Mouse (Mus musculus): ENCODE data around the gene Arhgef5. TPM values are rescaled to one million over a fixed set of nuclear protein-coding genes. Genes with fewer than 3 reads are reported as not detected.
A peak's percentile ranks its signal among the peaks of the same experiment; 100 is the strongest.

The Arhgef5 gene
- total RNA-seq, 1 experiment: 10.1 TPM

GRCm38 (mm10) chr6:43309454-43309853, 44.1 kb downstream of the Arhgef5 start, which contains the start of gene Nobox:
Gene Nobox (minus strand): TSS chr6:43309554.
- H3K9ac ChIP-seq (ENCODE audit: insufficient read depth, low read depth, low read length, poor library complexity, severe bottlenecking): no peak within 1 kb of the TSS
- no peaks in the 10 kb centered on the region for H3K9me3 ChIP-seq (ENCODE audit: control insufficient read depth, insufficient read depth, low read depth, low read length)
- no peak within 1 kb of the TSS for H3K27ac ChIP-seq (ENCODE audit: insufficient read depth, low read depth, low read length, poor library complexity, severe bottlenecking)
- peak within 1 kb of the TSS; percentile 15 to 20; a peak in 1 of 4 replicates for H3K4me3 ChIP-seq (ENCODE audit: insufficient read depth in 1 of 2, low read depth in 1 of 2, low read length in 2 of 2, poor library complexity in 1 of 2, severe bottlenecking in 1 of 2)
- in situ Hi-C loops (cut with MboI; ENCODE audit: low sequenced_read_pairs in 2 of 2, unreplicated experiment in 2 of 2): no loop called here
- no peaks in the 10 kb centered on the region for H3K36me3 ChIP-seq (ENCODE audit: control insufficient read depth, insufficient read depth, low read length, poor library complexity, severe bottlenecking)
- 0 out of 4 replicates have a peak, but pooled peaks cover 0 to 3% of the 10 kb centered on the region in 2 experiments for H3K4me1 ChIP-seq (ENCODE audit: control insufficient read depth in 2 of 2, insufficient read depth in 2 of 2, low read length in 2 of 2, poor library complexity in 1 of 2)
- no peak for TF ChIP-seq ZNF384 (IDR thresholded peaks at IDR 0.05; ENCODE audit: low read depth, low read length)
- no peak for TF ChIP-seq ZC3H11A (IDR thresholded peaks at IDR 0.05; ENCODE audit: borderline replicate concordance, low read depth, low read length)
- no peak for TF ChIP-seq CHD2 (IDR thresholded peaks at IDR 0.05; ENCODE audit: low read depth, low read length)
- no peak for TF ChIP-seq MAFK (IDR thresholded peaks at IDR 0.05; ENCODE audit: insufficient read depth, low read depth, low read length)
- no peak for TF ChIP-seq HCFC1 (IDR thresholded peaks at IDR 0.05; ENCODE audit: borderline replicate concordance, insufficient read depth, low read length)
- DNase-seq (ENCODE audit: low read depth, low spot score): no peak

- H3K27ac ChIP-seq (ENCODE audit: insufficient read depth, low read depth, low read length, poor library complexity, severe bottlenecking): no peak overlapping the region
- H3K4me1 ChIP-seq (ENCODE audit: control insufficient read depth in 2 of 2, insufficient read depth in 2 of 2, low read length in 2 of 2, poor library complexity in 1 of 2): 0 out of 4 replicates have a peak, but pooled peaks cover 0 to 3% of the 10 kb centered on the region in 2 experiments
- H3K9ac ChIP-seq (ENCODE audit: insufficient read depth, low read depth, low read length, poor library complexity, severe bottlenecking): no peak overlapping the region
- in situ Hi-C loops (cut with MboI; ENCODE audit: low sequenced_read_pairs in 2 of 2, unreplicated experiment in 2 of 2): no loop called here
- H3K36me3 ChIP-seq (ENCODE audit: control insufficient read depth, insufficient read depth, low read length, poor library complexity, severe bottlenecking): no peaks in the 10 kb centered on the region
- no peaks in the 10 kb centered on the region for H3K9me3 ChIP-seq (ENCODE audit: control insufficient read depth, insufficient read depth, low read depth, low read length)
- TF ChIP-seq CHD2 (IDR thresholded peaks at IDR 0.05; ENCODE audit: low read depth, low read length): no peak
- no peak for TF ChIP-seq ZNF384 (IDR thresholded peaks at IDR 0.05; ENCODE audit: low read depth, low read length)
- TF ChIP-seq ZC3H11A (IDR thresholded peaks at IDR 0.05; ENCODE audit: borderline replicate concordance, low read depth, low read length): no peak
- no peak for TF ChIP-seq MAFK (IDR thresholded peaks at IDR 0.05; ENCODE audit: insufficient read depth, low read depth, low read length)
- no peak for DNase-seq (ENCODE audit: low read depth, low spot score)
- no peak overlapping the region for H3K4me3 ChIP-seq (ENCODE audit: insufficient read depth in 1 of 2, low read depth in 1 of 2, low read length in 2 of 2, poor library complexity in 1 of 2, severe bottlenecking in 1 of 2)
These were observed 44.7 kb downstream of the Arhgef5 start for GRCm38 (mm10) chr6:43310071-43310470.

- no peak for DNase-seq (ENCODE audit: low read depth, low spot score)
- H3K9ac ChIP-seq (ENCODE audit: insufficient read depth, low read depth, low read length, poor library complexity, severe bottlenecking): no peak overlapping the region
- in situ Hi-C loops (cut with MboI; ENCODE audit: low sequenced_read_pairs in 2 of 2, unreplicated experiment in 2 of 2): no loop called here
- H3K27ac ChIP-seq (ENCODE audit: insufficient read depth, low read depth, low read length, poor library complexity, severe bottlenecking): no peak overlapping the region
- 0 out of 4 replicates have a peak, but pooled peaks cover 0 to 3% of the 10 kb centered on the region in 2 experiments for H3K4me1 ChIP-seq (ENCODE audit: control insufficient read depth in 2 of 2, insufficient read depth in 2 of 2, low read length in 2 of 2, poor library complexity in 1 of 2)
- TF ChIP-seq HCFC1 (IDR thresholded peaks at IDR 0.05; ENCODE audit: borderline replicate concordance, insufficient read depth, low read length) (no peak), ZNF384 (IDR thresholded peaks at IDR 0.05; ENCODE audit: low read depth, low read length) (no peak), CHD2 (IDR thresholded peaks at IDR 0.05; ENCODE audit: low read depth, low read length) (no peak), MAFK (IDR thresholded peaks at IDR 0.05; ENCODE audit: insufficient read depth, low read depth, low read length) (no peak), ZC3H11A (IDR thresholded peaks at IDR 0.05; ENCODE audit: borderline replicate concordance, low read depth, low read length) (no peak)
- no peak overlapping the region for H3K4me3 ChIP-seq (ENCODE audit: insufficient read depth in 1 of 2, low read depth in 1 of 2, low read length in 2 of 2, poor library complexity in 1 of 2, severe bottlenecking in 1 of 2)
- no peaks in the 10 kb centered on the region for H3K36me3 ChIP-seq (ENCODE audit: control insufficient read depth, insufficient read depth, low read length, poor library complexity, severe bottlenecking)
- no peaks in the 10 kb centered on the region for H3K9me3 ChIP-seq (ENCODE audit: control insufficient read depth, insufficient read depth, low read depth, low read length)
These were observed 47.2 kb downstream of the Arhgef5 start for GRCm38 (mm10) chr6:43312546-43312945.

GRCm38 (mm10) chr6:43312961-43313656, 47.7 kb downstream of the Arhgef5 start:
- TF ChIP-seq HCFC1 (IDR thresholded peaks at IDR 0.05; ENCODE audit: borderline replicate concordance, insufficient read depth, low read length) (no peak), ZC3H11A (IDR thresholded peaks at IDR 0.05; ENCODE audit: borderline replicate concordance, low read depth, low read length) (no peak), CHD2 (IDR thresholded peaks at IDR 0.05; ENCODE audit: low read depth, low read length) (no peak), ZNF384 (IDR thresholded peaks at IDR 0.05; ENCODE audit: low read depth, low read length) (no peak), MAFK (IDR thresholded peaks at IDR 0.05; ENCODE audit: insufficient read depth, low read depth, low read length) (no peak)
- Histone ChIP-seq H3K4me1 (ENCODE audit: control insufficient read depth in 2 of 2, insufficient read depth in 2 of 2, low read length in 2 of 2, poor library complexity in 1 of 2) (0 out of 4 replicates have a peak, but pooled peaks cover 0 to 3% of the 10 kb centered on the region in 2 experiments), H3K27ac (ENCODE audit: insufficient read depth, low read depth, low read length, poor library complexity, severe bottlenecking) (no peak overlapping the region), H3K9me3 (ENCODE audit: control insufficient read depth, insufficient read depth, low read depth, low read length) (no peaks in the 10 kb centered on the region), H3K36me3 (ENCODE audit: control insufficient read depth, insufficient read depth, low read length, poor library complexity, severe bottlenecking) (no peaks in the 10 kb centered on the region), H3K9ac (ENCODE audit: insufficient read depth, low read depth, low read length, poor library complexity, severe bottlenecking) (no peak overlapping the region), H3K4me3 (ENCODE audit: insufficient read depth in 1 of 2, low read depth in 1 of 2, low read length in 2 of 2, poor library complexity in 1 of 2, severe bottlenecking in 1 of 2) (no peak overlapping the region)
- in situ Hi-C loops (cut with MboI; ENCODE audit: low sequenced_read_pairs in 2 of 2, unreplicated experiment in 2 of 2): no loop called here
- no peak for DNase-seq (ENCODE audit: low read depth, low spot score)
